Mouse (Mus musculus) olfactory bulb, adult 2 months (tissue): ENCODE measurements around the gene Ptrh1.

Experiments
- CTCF ChIP-seq: fragments of 200-500 bp; IDR thresholded peaks from 2 replicates; pipeline ENCODE4 v1.5.1; 2012; ENCODE audit warnings: low read depth, mild to moderate bottlenecking, low read length, moderate library complexity; ENCODE audit not compliant: insufficient read depth
- POLR2A ChIP-seq: fragments of 200-500 bp; IDR thresholded peaks from 2 replicates; pipeline ENCODE4 v1.6.1; 2012; ENCODE audit warnings: mild to moderate bottlenecking, low read depth, low read length, moderate library complexity; ENCODE audit not compliant: insufficient read depth

DNA sequence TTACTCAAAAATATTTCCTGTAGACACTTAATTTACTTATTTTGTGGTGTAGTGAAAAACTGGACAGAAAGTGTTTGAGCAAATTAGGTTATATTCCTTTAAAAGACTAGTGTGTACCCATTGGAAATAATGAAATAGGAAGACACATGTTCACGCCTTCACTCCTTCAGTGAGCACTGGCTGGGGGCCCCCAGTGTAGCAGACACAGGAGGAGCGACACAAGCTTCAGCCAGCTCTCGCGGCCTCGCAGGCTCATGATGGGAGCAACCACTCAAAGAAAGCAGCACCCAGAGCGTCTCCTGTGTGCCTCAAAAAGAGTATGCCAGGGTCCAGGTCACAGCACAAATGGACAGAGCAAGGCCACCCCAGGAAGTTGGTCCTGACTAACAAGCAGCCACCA lies 50.2 kb downstream of the Ptrh1 start:
- no peak for TF ChIP-seq POLR2A
- TF ChIP-seq CTCF = no peak
